Mouse (Mus musculus): ENCODE results near the gene Astl. TPM values are rescaled to one million over a fixed set of nuclear protein-coding genes. Genes with fewer than 3 reads are reported as not detected.

The Astl gene
- polyA plus RNA-seq, 1 experiment, result not detected

DNA sequence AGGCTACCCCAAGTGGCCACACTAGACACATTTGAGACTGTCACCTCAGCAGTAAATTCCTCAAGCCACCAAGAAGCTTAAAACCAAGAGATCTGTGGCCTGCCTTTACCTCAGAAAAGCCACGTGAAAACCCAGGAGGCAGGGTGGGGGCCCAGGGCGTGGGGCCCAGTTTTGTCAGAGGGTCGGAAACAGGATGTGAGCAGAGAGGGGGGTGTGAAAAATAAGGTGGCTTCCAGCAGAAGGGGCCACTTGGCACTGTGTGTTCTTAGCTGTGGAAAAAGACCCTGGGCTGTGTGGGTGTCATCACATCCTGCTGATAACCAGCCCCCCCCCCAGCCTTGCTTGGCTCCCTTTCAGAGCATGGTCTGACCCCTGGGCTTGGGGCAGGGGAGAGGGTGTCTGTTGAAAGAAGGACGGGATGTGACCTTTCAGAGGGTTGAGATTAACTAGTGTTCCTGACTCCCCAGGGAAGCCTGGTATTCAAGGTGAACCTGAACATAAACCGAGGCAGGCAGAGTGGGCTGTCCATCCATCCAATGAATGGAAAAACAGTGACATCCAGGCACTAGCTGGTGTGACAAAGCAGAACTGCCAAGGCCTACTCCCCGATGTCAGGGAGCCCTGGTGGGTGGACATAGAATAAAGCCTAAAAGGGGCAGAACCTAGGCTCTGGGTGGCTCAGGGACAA is 23.8 kb upstream of the Astl start:
- no peak for DNase-seq
- 66% methylated on average over 6 of the region's 6 CpGs for WGBS
- Histone ChIP-seq H3K27ac (ENCODE audit: insufficient read depth, low read length) (no peak overlapping the region), H3K4me3 (replicated peaks; ENCODE audit: insufficient read depth, low read depth, low read length) (no peak overlapping the region), H3K27me3 (ENCODE audit: control insufficient read depth, insufficient read depth, low read length) (no peaks in the 10 kb centered on the region), H3K4me1 (ENCODE audit: control insufficient read depth, insufficient read depth, low read length) (no peaks in the 10 kb centered on the region)
- TF ChIP-seq CTCF (IDR thresholded peaks at IDR 0.05; ENCODE audit: borderline replicate concordance, insufficient read depth, low read depth, low read length), result no peak

DNA sequence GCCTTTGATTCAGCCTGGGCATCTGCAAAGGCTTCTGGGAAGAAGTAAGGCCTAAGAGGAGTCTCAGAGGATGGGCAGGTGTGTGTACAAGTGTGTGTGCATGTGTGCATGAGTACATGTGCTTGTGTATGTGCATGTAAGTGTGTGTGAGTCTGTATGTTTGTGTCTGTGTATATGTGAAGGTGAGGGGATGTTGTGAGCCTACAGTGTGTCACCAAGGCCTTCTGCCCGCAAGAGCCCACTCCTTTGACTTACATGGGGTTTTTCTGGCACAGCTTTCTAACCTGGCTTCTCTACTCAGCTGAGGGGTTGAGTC is 23.3 kb upstream of the Astl start:
- H3K27me3 ChIP-seq (ENCODE audit: control insufficient read depth, insufficient read depth, low read length), result no peaks in the 10 kb centered on the region
- H3K4me1 ChIP-seq (ENCODE audit: control insufficient read depth, insufficient read depth, low read length), result no peaks in the 10 kb centered on the region
- no peak overlapping the region for H3K27ac ChIP-seq (ENCODE audit: insufficient read depth, low read length)
- no peak for TF ChIP-seq CTCF (IDR thresholded peaks at IDR 0.05; ENCODE audit: borderline replicate concordance, insufficient read depth, low read depth, low read length)
- no peak for TF ChIP-seq POLR2A (IDR thresholded peaks at IDR 0.05; ENCODE audit: borderline replicate concordance, insufficient read depth, low read length)
- no peak overlapping the region for H3K4me3 ChIP-seq (replicated peaks; ENCODE audit: insufficient read depth, low read depth, low read length)
- 93% methylated on average over 1 of the region's 1 CpGs for WGBS
- DNase-seq, result no peak

DNA sequence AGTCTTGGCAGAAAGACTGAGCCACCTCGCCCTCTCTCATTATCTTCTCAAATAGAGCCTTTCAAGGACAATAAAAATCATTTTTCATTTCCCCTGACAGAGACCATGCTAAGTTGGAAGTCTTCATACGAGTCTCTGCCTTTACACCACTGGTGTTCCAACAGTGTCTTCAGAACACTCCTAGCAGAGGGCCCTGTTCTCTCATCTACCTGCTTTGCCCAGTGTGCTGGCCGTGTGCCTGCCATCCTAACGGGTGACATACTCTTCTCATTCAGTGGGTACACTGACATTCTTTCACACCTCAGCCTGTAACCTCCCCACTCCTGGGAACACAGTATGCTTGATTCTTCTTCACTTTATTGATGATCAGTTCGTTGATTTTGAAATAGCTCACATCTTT is 22.0 kb upstream of the Astl start:
- no peak for TF ChIP-seq CTCF (IDR thresholded peaks at IDR 0.05; ENCODE audit: borderline replicate concordance, insufficient read depth, low read depth, low read length)
- Histone ChIP-seq H3K27ac (ENCODE audit: insufficient read depth, low read length) (no peak overlapping the region), H3K4me1 (ENCODE audit: control insufficient read depth, insufficient read depth, low read length) (no peaks in the 10 kb centered on the region), H3K4me3 (replicated peaks; ENCODE audit: insufficient read depth, low read depth, low read length) (no peak overlapping the region), H3K27me3 (ENCODE audit: control insufficient read depth, insufficient read depth, low read length) (no peaks in the 10 kb centered on the region)
- DNase-seq, result no peak
- 68% methylated on average over 5 of the region's 5 CpGs for WGBS

DNA sequence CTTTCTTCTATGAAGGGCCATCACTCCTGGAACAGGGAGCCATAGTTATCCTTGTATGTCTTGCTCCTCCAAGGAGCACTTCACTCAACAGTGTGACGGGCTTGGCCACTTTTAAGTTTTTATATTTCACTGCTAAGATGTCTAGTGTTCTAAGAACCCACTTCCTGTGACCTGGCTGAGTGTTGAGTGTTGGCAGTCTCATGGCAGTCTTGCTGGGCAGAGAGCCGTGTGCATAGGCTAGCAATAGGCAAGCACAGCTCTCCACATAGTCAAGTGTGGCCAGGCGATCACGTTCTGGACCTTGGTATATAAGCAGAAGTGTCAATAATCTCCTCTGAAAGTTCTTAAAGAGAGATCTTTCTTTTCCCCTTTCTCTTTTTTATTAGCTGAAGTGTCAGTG is 20.3 kb upstream of the Astl start:
- Histone ChIP-seq H3K4me1 (ENCODE audit: control insufficient read depth, insufficient read depth, low read length) (no peaks in the 10 kb centered on the region), H3K27ac (ENCODE audit: insufficient read depth, low read length) (no peak overlapping the region), H3K4me3 (replicated peaks; ENCODE audit: insufficient read depth, low read depth, low read length) (no peak overlapping the region), H3K27me3 (ENCODE audit: control insufficient read depth, insufficient read depth, low read length) (no peaks in the 10 kb centered on the region)
- DNase-seq, result no peak
- TF ChIP-seq POLR2A (IDR thresholded peaks at IDR 0.05; ENCODE audit: borderline replicate concordance, insufficient read depth, low read length) (no peak), CTCF (IDR thresholded peaks at IDR 0.05; ENCODE audit: borderline replicate concordance, insufficient read depth, low read depth, low read length) (no peak)
- 78% methylated on average over 4 of the region's 4 CpGs for WGBS

DNA sequence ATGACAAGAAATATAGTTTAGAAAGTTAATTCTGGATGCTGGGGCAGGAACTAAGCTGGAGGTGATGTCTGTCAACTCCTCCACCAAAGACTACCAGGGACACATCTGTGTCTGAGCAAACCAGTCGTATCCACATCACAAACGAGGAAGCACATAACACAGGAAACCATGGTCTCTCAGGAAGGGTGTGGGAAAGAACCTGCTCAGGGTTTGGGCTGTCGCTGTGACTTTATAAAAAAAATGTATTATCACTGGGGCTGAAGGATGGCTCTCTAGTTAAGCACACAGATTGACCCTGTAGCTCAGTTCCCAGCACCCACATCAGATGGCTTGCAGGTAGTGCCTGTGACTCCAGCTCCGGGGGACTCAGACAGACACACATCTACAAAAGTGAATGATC is 19.4 kb upstream of the Astl start:
- H3K27me3 ChIP-seq (ENCODE audit: control insufficient read depth, insufficient read depth, low read length), result no peaks in the 10 kb centered on the region
- no peak overlapping the region for H3K4me3 ChIP-seq (replicated peaks; ENCODE audit: insufficient read depth, low read depth, low read length)
- TF ChIP-seq CTCF (IDR thresholded peaks at IDR 0.05; ENCODE audit: borderline replicate concordance, insufficient read depth, low read depth, low read length), result no peak
- no peak for TF ChIP-seq POLR2A (IDR thresholded peaks at IDR 0.05; ENCODE audit: borderline replicate concordance, insufficient read depth, low read length)
- no peak overlapping the region for H3K27ac ChIP-seq (ENCODE audit: insufficient read depth, low read length)
- 74% methylated on average over 4 of the region's 4 CpGs for WGBS
- no peaks in the 10 kb centered on the region for H3K4me1 ChIP-seq (ENCODE audit: control insufficient read depth, insufficient read depth, low read length)
- DNase-seq, result no peak

DNA sequence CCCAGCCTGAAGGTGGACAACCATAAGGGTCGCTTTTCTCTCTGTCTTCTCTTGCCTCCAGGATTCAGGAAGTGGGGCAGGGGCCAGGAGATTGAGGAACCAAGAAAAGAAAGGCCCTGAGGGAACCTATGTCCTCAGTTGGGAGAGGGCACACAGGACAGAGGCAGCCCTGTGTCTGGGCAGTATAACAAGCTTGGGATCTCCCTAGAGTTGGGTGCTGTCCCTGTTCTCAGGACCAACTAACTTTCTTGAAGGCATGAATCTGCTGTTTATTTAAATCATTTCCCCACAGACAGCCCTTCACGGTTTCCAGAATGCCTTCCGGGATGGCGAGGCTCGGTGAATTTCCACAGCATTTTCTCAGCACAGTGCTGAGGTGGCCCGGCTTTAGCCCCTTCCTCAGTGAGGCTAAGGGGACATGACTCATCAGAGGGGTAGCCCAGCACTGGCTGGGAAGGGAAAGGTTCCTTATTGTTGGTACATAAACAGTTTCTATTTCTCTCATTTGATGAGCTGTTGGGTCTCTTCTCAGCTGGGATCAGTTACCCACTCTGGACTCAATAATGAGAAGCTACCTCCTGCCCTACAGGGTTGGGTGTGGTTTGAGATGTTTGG is 15.7 kb upstream of the Astl start:
- 80% methylated on average over 6 of the region's 6 CpGs for WGBS
- TF ChIP-seq CTCF (IDR thresholded peaks at IDR 0.05; ENCODE audit: borderline replicate concordance, insufficient read depth, low read depth, low read length) (no peak), POLR2A (IDR thresholded peaks at IDR 0.05; ENCODE audit: borderline replicate concordance, insufficient read depth, low read length) (no peak)
- Histone ChIP-seq H3K27ac (ENCODE audit: insufficient read depth, low read length) (no peak overlapping the region), H3K4me3 (replicated peaks; ENCODE audit: insufficient read depth, low read depth, low read length) (no peak overlapping the region), H3K4me1 (ENCODE audit: control insufficient read depth, insufficient read depth, low read length) (no peaks in the 10 kb centered on the region), H3K27me3 (ENCODE audit: control insufficient read depth, insufficient read depth, low read length) (no peaks in the 10 kb centered on the region)
- DNase-seq, result no peak

DNA sequence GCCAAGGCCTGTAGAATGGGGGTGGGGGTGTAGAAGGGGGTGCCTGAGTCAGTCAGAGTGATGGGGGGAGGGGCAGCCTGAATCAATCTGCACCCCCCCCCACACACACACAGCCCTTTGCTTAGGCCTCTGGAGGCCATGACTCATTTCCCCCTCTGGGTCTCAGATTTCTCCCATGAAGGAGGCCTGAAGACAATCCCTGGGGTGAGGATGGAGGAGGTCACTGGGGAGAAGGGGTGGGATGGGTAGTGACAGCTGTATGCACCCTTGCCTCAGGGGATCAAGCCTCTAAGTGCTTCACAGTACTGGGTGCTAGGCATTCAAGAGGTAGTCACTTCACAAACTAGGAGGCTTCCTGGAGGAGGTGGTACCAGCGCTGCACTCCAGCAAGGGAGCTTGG is 14.8 kb upstream of the Astl start:
- TF ChIP-seq POLR2A (IDR thresholded peaks at IDR 0.05; ENCODE audit: borderline replicate concordance, insufficient read depth, low read length) (no peak), CTCF (IDR thresholded peaks at IDR 0.05; ENCODE audit: borderline replicate concordance, insufficient read depth, low read depth, low read length) (no peak)
- no peak for DNase-seq
- 94% methylated on average over 1 of the region's 1 CpGs for WGBS
- Histone ChIP-seq H3K4me1 (ENCODE audit: control insufficient read depth, insufficient read depth, low read length) (no peaks in the 10 kb centered on the region), H3K27ac (ENCODE audit: insufficient read depth, low read length) (no peak overlapping the region), H3K4me3 (replicated peaks; ENCODE audit: insufficient read depth, low read depth, low read length) (no peak overlapping the region), H3K27me3 (ENCODE audit: control insufficient read depth, insufficient read depth, low read length) (no peaks in the 10 kb centered on the region)

DNA sequence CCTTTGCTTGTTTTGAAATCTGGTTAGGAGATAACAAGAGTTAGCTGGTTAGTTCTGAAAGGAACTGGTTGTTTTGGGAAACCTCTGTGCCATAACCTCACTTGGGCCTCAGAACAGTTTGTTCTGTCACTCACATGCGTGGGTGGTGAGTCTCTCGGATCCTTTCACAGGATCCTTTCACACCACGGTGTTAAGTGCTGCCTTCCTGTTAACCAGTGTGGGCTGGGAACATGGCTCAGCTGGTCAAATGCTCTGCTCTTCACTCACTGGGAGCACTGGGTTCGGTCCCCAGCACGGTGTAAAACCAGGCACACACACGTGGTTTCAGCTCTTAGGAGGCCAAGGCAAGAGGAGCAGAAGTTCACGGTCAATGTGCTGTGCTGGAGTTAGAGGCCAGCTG is 14.0 kb upstream of the Astl start:
- Histone ChIP-seq H3K4me1 (ENCODE audit: control insufficient read depth, insufficient read depth, low read length) (no peaks in the 10 kb centered on the region), H3K4me3 (replicated peaks; ENCODE audit: insufficient read depth, low read depth, low read length) (no peak overlapping the region), H3K27me3 (ENCODE audit: control insufficient read depth, insufficient read depth, low read length) (no peaks in the 10 kb centered on the region), H3K27ac (ENCODE audit: insufficient read depth, low read length) (no peak overlapping the region)
- TF ChIP-seq CTCF (IDR thresholded peaks at IDR 0.05; ENCODE audit: borderline replicate concordance, insufficient read depth, low read depth, low read length), result no peak
- no peak for TF ChIP-seq POLR2A (IDR thresholded peaks at IDR 0.05; ENCODE audit: borderline replicate concordance, insufficient read depth, low read length)
- DNase-seq, result no peak
- WGBS, result 80% methylated on average over 7 of the region's 7 CpGs

Data from cerebellum, adult 2 months (tissue).